Mouse (Mus musculus) cerebellum, postnatal 4 days (tissue): ENCODE data around the gene D3Ertd751e.

ENCODE experiments used
- DNase-seq, 2 experiments: peaks; one replicate each; pipeline ENCODE4 v3.0.0; 2022; ENCODE audit warnings: low spot score in 2 of 2, mixed read lengths in 1 of 2

The D3Ertd751e gene

GRCm38 (mm10) chr3:41742278-41742934 is at the start of gene D3Ertd751e, which contains the start of gene Sclt1:
Gene D3Ertd751e, plus strand, starts transcription at chr3:41742611.
Gene Sclt1, minus strand, starts transcription at chr3:41742514.
- DNase-seq = peak; percentile 96 to 97

GRCm38 (mm10) chr3:41695681-41696080 is 46.7 kb upstream of the D3Ertd751e start:
- DNase-seq = no peak

- peak in 1 of 2 experiments; percentile 9 for DNase-seq
Measured at GRCm38 (mm10) chr3:41741601-41742277, 672 bp upstream of the D3Ertd751e start.

- peak in 1 of 2 experiments; percentile 2 for DNase-seq
Measured at GRCm38 (mm10) chr3:41743436-41743835, 1.0 kb downstream of the D3Ertd751e start.

- DNase-seq = no peak
Measured at GRCm38 (mm10) chr3:41754556-41754955, 12.1 kb downstream of the D3Ertd751e start.

- no peak for DNase-seq
Measured at GRCm38 (mm10) chr3:41762091-41762490, 19.7 kb downstream of the D3Ertd751e start.

- DNase-seq = no peak
Measured at GRCm38 (mm10) chr3:41812447-41812846, 70.0 kb downstream of the D3Ertd751e start.
